Mouse (Mus musculus) hindbrain, embryonic 15.5 days (tissue): ENCODE results near the gene Pilra. TPM values are rescaled to one million over a fixed set of nuclear protein-coding genes. Genes with fewer than 3 reads are reported as not detected.
"Not testable (repeated sequence)": the region's sequence is repeated elsewhere in the genome, so short reads cannot be mapped to it uniquely, and the experiment has no call there.

ENCODE experiments used
- ATAC-seq: fragments of 200-750 bp; cut with Nextera tagmentation; 2 replicates; pipeline ENCODE4 v1.8.0; 2017; ENCODE audit warnings: low read depth, moderate number of reproducible peaks, moderate TSS enrichment; ENCODE audit not compliant: low FRiP score
- H3K27ac ChIP-seq: fragments of 300-500 bp; sonication (generic); replicated peaks from 2 replicates; pipeline ENCODE4 v1.5.1; 2015; ENCODE audit warnings: mild to moderate bottlenecking, inconsistent platforms
- H3K27me3 ChIP-seq: fragments of 300-500 bp; sonication (generic); 2 replicates; pipeline ENCODE4 v1.6.1; 2015; ENCODE audit warnings: control low read depth, inconsistent platforms
- H3K36me3 ChIP-seq: fragments of 300-500 bp; sonication (generic); 2 replicates; pipeline ENCODE4 v1.6.1; 2015; ENCODE audit warnings: control low read depth, inconsistent platforms
- H3K4me1 ChIP-seq: fragments of 300-500 bp; sonication (generic); replicated peaks from 2 replicates; pipeline ENCODE4 v1.6.1; 2015; ENCODE audit warnings: control low read depth, inconsistent platforms
- H3K4me2 ChIP-seq: fragments of 300-500 bp; sonication (generic); 2 replicates; pipeline ENCODE4 v1.6.1; 2015; ENCODE audit warnings: moderate library complexity, mild to moderate bottlenecking, inconsistent platforms
- H3K4me3 ChIP-seq: fragments of 300-500 bp; sonication (generic); 2 replicates; pipeline ENCODE4 v1.5.1; 2015; ENCODE audit warnings: mild to moderate bottlenecking, inconsistent platforms
- H3K9ac ChIP-seq: fragments of 300-500 bp; sonication (generic); 2 replicates; pipeline ENCODE4 v1.6.1; 2015; ENCODE audit warnings: inconsistent platforms
- H3K9me3 ChIP-seq: fragments of 300-500 bp; sonication (generic); 2 replicates; pipeline ENCODE4 v1.6.1; 2016; ENCODE audit warnings: control low read depth, inconsistent platforms
- WGBS: fragments of 180-500 bp; shearing (Covaris S2); methylation state at CpG from one replicate; pipeline ENCODE4 v1.1.7; 2015; 5-methylcytosine and 5-hydroxymethylcytosine counted together
- polyA plus RNA-seq: library from polyadenylated mRNA; unstranded; fragments of >200 nt; fragmentation: Nextera tagmentation; extraction: Ambion mirVana; gene quantifications from 2 replicates; pipeline ENCODE4 v1.2.1, GENCODE M21; 2015

The Pilra gene
- polyA plus RNA-seq, 1 experiment from 2014 or later = 0.21 TPM

GRCm38 (mm10) chr5:137850313-137850712 lies 14.2 kb upstream of the Pilra start:
- WGBS = 97% methylated on average over 1 of the region's 1 CpGs

GRCm38 (mm10) chr5:137837110-137837509 lies 1.0 kb upstream of the Pilra start:
- H3K9ac ChIP-seq, H3K36me3 ChIP-seq, H3K9me3 ChIP-seq, H3K4me2 ChIP-seq, H3K4me1 ChIP-seq, H3K27ac ChIP-seq, H3K4me3 ChIP-seq, H3K27me3 ChIP-seq, ATAC-seq: not testable (repeated sequence)

More at GRCm38 (mm10) chr5:137850313-137850712, 14.2 kb upstream of the Pilra start:
- not testable (repeated sequence) for H3K4me2 ChIP-seq, H3K36me3 ChIP-seq, ATAC-seq, H3K27me3 ChIP-seq, H3K4me3 ChIP-seq, H3K4me1 ChIP-seq, H3K9ac ChIP-seq, H3K27ac ChIP-seq, H3K9me3 ChIP-seq

GRCm38 (mm10) chr5:137836611-137837010 lies 530 bp upstream of the Pilra start:
- Histone ChIP-seq H3K4me2 (no peak overlapping the region), H3K9me3 (no peaks in the 10 kb centered on the region), H3K27ac (no peak overlapping the region), H3K9ac (no peak overlapping the region), H3K4me1 (no peaks in the 10 kb centered on the region), H3K36me3 (no peaks in the 10 kb centered on the region), H3K4me3 (no peak overlapping the region), H3K27me3 (no peaks in the 10 kb centered on the region)
- ATAC-seq = no peak

- Histone ChIP-seq H3K4me3 (no peak overlapping the region), H3K27ac (no peak overlapping the region), H3K9ac (no peak overlapping the region), H3K36me3 (no peaks in the 10 kb centered on the region), H3K4me2 (no peak overlapping the region), H3K9me3 (no peaks in the 10 kb centered on the region), H3K27me3 (no peaks in the 10 kb centered on the region), H3K4me1 (no peaks in the 10 kb centered on the region)
- no peak for ATAC-seq
- 63% methylated on average over 4 of the region's 4 CpGs for WGBS
Measured at GRCm38 (mm10) chr5:137833500-137833899, 2.6 kb downstream of the Pilra start.

GRCm38 (mm10) chr5:137831506-137831905 lies 4.6 kb downstream of the Pilra start:
- Histone ChIP-seq H3K36me3 (no peaks in the 10 kb centered on the region), H3K4me3 (no peak overlapping the region), H3K9ac (no peak overlapping the region), H3K27ac (no peak overlapping the region), H3K4me2 (no peak overlapping the region), H3K9me3 (no peaks in the 10 kb centered on the region), H3K4me1 (no peaks in the 10 kb centered on the region), H3K27me3 (no peaks in the 10 kb centered on the region)
- WGBS = 86% methylated on average over 6 of the region's 6 CpGs
- ATAC-seq = no peak

GRCm38 (mm10) chr5:137831106-137831505 lies 5.0 kb downstream of the Pilra start:
- no peak overlapping the region for H3K9ac ChIP-seq
- no peak overlapping the region for H3K27ac ChIP-seq
- H3K4me1 ChIP-seq = no peaks in the 10 kb centered on the region
- WGBS = 88% methylated on average over 4 of the region's 4 CpGs
- ATAC-seq = no peak
- no peaks in the 10 kb centered on the region for H3K27me3 ChIP-seq
- H3K4me2 ChIP-seq = no peak overlapping the region
- H3K36me3 ChIP-seq = no peaks in the 10 kb centered on the region
- H3K4me3 ChIP-seq = no peak overlapping the region
- H3K9me3 ChIP-seq = no peaks in the 10 kb centered on the region

GRCm38 (mm10) chr5:137830238-137830637 lies 5.8 kb downstream of the Pilra start:
- H3K9ac ChIP-seq = no peak overlapping the region
- WGBS = 90% methylated on average over 7 of the region's 7 CpGs
- H3K9me3 ChIP-seq = no peaks in the 10 kb centered on the region
- no peaks in the 10 kb centered on the region for H3K4me1 ChIP-seq
- no peaks in the 10 kb centered on the region for H3K36me3 ChIP-seq
- H3K27me3 ChIP-seq = no peaks in the 10 kb centered on the region
- no peak overlapping the region for H3K4me3 ChIP-seq
- no peak overlapping the region for H3K4me2 ChIP-seq
- ATAC-seq = no peak
- no peak overlapping the region for H3K27ac ChIP-seq

GRCm38 (mm10) chr5:137828694-137829093 lies 7.4 kb downstream of the Pilra start:
- Histone ChIP-seq H3K27ac (no peak overlapping the region), H3K36me3 (no peaks in the 10 kb centered on the region), H3K9me3 (no peaks in the 10 kb centered on the region), H3K4me3 (no peak overlapping the region), H3K4me1 (no peaks in the 10 kb centered on the region), H3K27me3 (no peaks in the 10 kb centered on the region), H3K4me2 (no peak overlapping the region), H3K9ac (no peak overlapping the region)
- no peak for ATAC-seq
- 83% methylated on average over 6 of the region's 6 CpGs for WGBS

- Histone ChIP-seq H3K4me1 (no peaks in the 10 kb centered on the region), H3K4me3 (no peak overlapping the region), H3K36me3 (no peaks in the 10 kb centered on the region), H3K9ac (no peak overlapping the region), H3K27ac (no peak overlapping the region), H3K27me3 (no peaks in the 10 kb centered on the region), H3K9me3 (no peaks in the 10 kb centered on the region), H3K4me2 (no peak overlapping the region)
- no peak for ATAC-seq
- WGBS = 73% methylated on average over 7 of the region's 7 CpGs
Measured at GRCm38 (mm10) chr5:137826421-137826820, 9.7 kb downstream of the Pilra start.

GRCm38 (mm10) chr5:137825971-137826370 lies 10.1 kb downstream of the Pilra start:
- H3K4me1 ChIP-seq = no peaks in the 10 kb centered on the region
- no peak for ATAC-seq
- no peaks in the 10 kb centered on the region for H3K27me3 ChIP-seq
- no peak overlapping the region for H3K9ac ChIP-seq
- H3K4me2 ChIP-seq = no peak overlapping the region
- no peak overlapping the region for H3K4me3 ChIP-seq
- H3K9me3 ChIP-seq = no peaks in the 10 kb centered on the region
- 78% methylated on average over 2 of the region's 2 CpGs for WGBS
- H3K27ac ChIP-seq = no peak overlapping the region
- no peaks in the 10 kb centered on the region for H3K36me3 ChIP-seq

GRCm38 (mm10) chr5:137825030-137825429 lies 11.1 kb downstream of the Pilra start:
- no peak overlapping the region for H3K27ac ChIP-seq
- H3K36me3 ChIP-seq = no peaks in the 10 kb centered on the region
- no peaks in the 10 kb centered on the region for H3K9me3 ChIP-seq
- no peak overlapping the region for H3K4me3 ChIP-seq
- H3K27me3 ChIP-seq = no peaks in the 10 kb centered on the region
- no peaks in the 10 kb centered on the region for H3K4me1 ChIP-seq
- 91% methylated on average over 3 of the region's 3 CpGs for WGBS
- no peak overlapping the region for H3K9ac ChIP-seq
- no peak for ATAC-seq
- no peak overlapping the region for H3K4me2 ChIP-seq

- ATAC-seq = no peak
- WGBS = 89% methylated on average over 6 of the region's 6 CpGs
- no peaks in the 10 kb centered on the region for H3K9me3 ChIP-seq
- H3K4me2 ChIP-seq = no peak overlapping the region
- no peaks in the 10 kb centered on the region for H3K36me3 ChIP-seq
- no peaks in the 10 kb centered on the region for H3K27me3 ChIP-seq
- no peaks in the 10 kb centered on the region for H3K4me1 ChIP-seq
- no peak overlapping the region for H3K9ac ChIP-seq
- no peak overlapping the region for H3K27ac ChIP-seq
- H3K4me3 ChIP-seq = no peak overlapping the region
Measured at GRCm38 (mm10) chr5:137823455-137824045, 12.5 kb downstream of the Pilra start.

GRCm38 (mm10) chr5:137822602-137823001 lies 13.5 kb downstream of the Pilra start:
- Histone ChIP-seq H3K9me3 (no peaks in the 10 kb centered on the region), H3K4me1 (no peaks in the 10 kb centered on the region), H3K4me2 (no peak overlapping the region), H3K27me3 (no peaks in the 10 kb centered on the region), H3K9ac (no peak overlapping the region), H3K27ac (no peak overlapping the region), H3K4me3 (no peak overlapping the region), H3K36me3 (no peaks in the 10 kb centered on the region)
- 73% methylated on average over 1 of the region's 1 CpGs for WGBS
- ATAC-seq = no peak
